Mouse (Mus musculus) embryo, embryonic 9.5 days (tissue): Measurements from ENCODE around the gene Tnfrsf18.

Source experiments
- DNase-seq: peaks from one replicate; pipeline ENCODE4 v3.0.0-alpha.2; 2017; ENCODE audit errors: extremely low spot score

The Tnfrsf18 gene

DNA sequence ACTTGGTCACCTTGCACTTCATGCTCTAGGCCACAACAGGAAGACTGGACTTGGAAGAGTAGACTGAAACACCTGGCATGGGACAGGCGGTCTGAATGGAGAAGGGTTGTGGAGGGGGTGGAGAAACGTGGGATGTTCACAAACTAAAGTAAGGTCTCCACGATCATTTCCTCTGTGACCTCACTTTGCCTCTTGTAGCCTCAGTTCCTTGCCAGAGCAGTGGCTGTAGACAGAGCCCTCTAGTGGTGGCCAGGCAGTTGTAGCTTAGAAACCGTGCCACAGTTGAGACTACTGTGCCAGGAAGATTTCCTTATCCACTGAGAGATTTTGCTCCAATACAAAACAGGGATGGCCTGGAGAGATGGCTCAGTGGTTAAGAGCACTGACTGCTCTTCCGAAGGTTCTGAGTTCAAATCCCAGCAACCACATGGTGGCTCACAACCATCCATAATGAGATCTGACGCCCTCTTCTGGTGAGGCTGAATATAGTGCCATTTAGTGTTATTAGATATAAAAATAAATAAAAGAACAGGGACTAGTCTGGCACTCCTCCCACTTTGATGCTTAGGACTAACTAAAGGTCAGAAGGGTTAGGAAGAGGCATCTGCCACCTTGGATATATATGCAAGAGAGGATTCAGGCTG is 7.6 kb downstream of the Tnfrsf18 start:
- peak; percentile 49 for DNase-seq

DNA sequence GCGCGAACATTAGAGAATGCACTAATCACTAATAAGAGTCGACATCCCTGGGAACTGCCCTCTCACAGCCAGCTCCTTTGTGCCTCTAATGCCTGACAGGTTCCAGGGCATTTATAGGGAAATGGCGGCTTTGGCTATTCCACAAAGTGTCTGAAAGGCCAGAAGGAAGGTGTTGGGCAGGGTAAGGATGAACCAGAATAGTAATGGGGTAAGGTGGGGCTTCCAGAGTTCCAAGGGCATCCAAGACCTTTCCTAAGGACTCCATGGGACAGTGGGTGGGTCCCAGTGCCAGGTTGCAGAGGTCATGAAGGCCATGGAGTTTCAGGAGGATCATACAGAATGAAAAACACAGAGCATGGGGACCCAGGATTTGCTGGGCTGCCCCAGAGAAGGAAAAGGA is 8.3 kb downstream of the Tnfrsf18 start:
- no peak for DNase-seq

DNA sequence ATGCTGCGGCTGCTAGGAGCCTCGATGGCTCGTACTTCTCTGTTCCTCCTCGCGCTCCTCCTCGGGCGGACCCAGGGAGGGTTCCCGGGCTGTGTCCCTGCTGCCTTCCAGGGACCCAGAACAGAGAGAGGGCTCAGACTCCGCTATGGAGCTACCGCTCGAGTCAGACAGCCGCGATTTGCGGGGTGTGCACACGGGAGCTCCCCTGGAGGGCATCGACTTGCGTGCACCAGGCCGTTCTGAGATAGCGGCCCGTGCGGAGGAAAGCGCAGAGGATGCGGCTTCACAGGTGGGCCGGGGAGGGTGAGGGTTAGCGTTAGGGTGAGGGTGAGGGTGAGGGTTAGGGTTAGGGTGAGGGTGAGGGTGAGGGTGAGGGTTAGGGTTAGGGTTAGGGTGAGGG is 8.9 kb downstream of the Tnfrsf18 start:
- DNase-seq: no peak

DNA sequence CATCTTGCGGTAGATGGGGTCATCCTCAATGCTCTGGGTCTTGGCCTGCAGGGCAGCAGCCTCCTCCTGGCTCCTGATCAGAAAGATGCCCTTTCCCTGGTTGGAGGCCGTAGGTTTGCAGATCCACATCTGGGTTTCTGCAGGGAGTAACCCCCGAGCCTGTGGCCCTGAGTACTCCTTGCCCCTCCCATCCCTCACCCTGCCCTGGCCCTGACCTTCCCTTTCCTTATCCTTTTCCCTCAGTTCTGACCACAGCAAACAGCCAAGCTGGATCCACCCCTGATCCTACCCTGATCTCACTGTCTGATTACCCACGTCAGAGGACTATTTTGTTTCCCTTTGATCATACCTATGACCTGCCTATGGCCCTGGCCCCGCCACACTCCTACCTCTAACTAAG is 18.8 kb downstream of the Tnfrsf18 start:
- DNase-seq: no peak

DNA sequence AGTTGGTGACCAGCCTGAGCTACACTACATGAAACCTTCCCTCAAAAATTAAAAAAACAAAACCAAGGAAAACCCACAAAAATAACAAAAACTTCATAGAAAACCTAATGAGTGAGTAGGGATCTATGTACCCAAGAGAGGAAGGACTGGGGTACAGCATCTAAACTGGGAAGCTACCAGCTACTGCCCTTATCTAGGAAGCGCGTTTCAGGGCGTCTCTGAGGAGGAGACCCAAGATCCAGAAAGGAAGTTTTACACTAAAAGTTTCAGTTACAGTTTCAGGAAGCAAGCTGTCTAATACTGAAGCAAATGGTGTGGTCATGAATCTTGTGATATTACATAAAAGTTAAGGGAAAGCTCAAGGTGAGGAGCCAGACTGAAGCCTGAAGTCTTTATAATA is 23.8 kb downstream of the Tnfrsf18 start:
- no peak for DNase-seq

DNA sequence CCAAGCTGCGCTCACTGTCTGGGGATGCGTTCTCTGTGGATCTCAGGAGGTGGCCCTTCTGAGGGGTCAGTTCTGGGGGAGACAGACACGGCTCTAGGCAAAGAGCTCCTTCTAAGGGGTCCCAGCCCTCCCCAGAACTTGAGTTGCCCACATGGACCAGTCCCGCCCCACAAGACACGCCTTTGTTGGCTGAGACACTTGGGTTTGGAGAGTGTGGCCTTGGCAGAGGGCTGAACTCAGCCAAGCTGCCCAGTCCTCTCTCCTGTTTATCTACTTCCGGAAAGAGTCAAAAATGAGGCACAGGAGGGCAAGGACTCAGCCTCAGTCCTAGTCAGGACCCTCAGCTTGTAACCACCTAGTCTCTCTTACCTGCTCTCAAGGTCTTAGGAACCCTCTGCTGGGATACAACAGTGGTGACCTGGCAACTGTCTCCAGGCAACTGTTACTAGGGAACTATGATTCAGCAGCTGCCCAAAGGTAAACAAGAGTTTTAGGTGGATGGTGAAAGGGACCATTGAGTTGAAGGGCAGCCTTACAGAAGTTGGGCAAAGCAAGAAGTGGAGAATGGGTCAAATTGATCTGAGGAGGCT is 24.5 kb downstream of the Tnfrsf18 start:
- DNase-seq: no peak

DNA sequence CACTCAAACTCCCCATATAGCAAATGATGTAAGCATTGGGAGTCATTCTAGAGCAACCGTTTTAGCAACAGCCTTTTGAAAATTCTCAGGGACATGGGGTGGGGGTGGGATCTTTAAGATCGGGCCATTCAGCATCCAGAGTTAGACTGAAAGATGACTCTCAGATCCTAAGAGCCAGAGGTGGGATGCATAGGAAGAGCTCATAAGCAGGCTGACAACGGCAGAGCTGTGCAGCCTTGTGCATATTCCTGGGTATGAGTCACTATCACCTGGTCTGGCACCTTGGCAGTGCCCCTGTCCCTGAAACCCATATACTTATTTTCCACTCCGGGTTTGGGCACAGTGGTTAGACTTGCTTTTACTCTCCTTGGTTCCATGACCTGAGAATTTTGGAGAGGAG is 27.1 kb downstream of the Tnfrsf18 start:
- DNase-seq: no peak

DNA sequence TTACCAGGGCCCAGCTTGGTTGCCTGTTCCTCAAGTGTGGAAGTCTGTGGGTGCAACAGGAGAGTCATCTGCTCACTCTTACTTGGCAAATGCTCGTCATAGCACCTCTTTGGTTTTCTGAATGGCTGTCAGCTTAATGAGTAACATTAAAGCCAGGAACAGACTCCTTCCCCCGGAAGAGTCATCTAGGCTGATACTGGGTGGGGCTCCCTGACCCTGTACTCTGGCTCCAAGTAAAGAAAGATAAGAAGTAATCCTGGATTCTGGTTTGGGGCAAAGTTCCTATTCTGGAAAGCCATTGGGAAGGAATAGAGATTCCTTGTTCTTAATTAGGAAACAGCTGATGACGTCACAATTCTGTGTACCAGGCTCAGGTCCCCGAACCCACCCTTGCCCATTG is 28.2 kb downstream of the Tnfrsf18 start:
- no peak for DNase-seq

DNA sequence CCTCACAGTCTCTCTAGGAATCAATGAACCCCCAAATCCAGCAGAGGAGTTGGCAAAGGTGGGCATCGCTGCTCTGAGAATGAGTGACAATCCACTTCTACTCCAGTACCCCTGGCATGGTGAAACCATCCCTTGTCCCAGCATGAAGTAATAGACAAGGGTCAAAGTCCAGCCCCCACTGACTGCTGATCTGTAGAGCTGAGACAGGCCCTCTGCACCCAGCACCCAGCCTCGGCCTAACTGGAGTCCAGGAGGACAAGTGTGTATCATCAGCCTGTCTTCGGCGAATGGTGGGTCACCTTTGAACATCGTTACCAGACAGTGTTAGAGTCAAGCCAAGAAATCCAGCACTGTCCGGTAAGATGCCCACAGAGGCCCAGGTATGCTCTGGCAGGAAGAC is 28.6 kb downstream of the Tnfrsf18 start:
- no peak for DNase-seq

DNA sequence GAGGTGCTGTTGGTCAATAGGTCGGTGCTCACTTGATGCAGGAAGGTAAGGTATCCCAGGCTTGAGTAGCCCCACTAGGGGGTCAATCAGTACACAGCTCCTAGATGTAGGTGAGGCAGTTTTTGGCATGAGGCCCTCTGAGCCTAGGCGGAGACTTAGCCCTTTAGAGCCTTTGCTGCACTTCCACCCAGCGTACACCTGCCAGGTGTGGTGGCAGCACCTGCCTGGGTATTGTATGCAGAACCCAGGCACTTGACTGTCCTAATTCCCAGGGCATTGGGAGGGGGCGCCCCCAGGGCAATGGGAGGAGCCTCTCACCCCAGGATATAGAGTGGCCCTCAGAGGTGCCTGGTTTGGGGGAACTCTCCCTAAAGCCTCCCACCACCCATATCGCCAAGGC is 29.2 kb downstream of the Tnfrsf18 start:
- no peak for DNase-seq

DNA sequence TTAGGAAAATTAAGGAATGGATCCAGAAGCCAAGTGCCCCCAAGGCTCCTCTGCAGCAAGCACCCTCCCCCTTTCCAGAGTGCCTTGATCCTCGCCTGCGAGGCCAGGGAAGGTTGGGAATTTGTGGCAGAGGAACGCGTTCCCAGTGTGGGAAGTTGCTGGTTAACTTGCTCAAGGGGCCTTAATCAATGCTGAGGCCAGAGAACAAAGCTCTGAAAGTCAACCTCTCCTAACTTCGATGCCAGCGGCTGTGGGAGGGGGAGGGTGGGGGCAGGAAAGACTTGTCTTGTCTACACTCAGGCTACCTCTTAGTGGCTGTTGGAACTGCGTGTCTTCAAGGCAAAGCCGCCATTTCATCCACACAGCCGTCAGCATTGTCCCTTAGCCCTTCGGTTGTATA is 31.7 kb downstream of the Tnfrsf18 start:
- DNase-seq: no peak

DNA sequence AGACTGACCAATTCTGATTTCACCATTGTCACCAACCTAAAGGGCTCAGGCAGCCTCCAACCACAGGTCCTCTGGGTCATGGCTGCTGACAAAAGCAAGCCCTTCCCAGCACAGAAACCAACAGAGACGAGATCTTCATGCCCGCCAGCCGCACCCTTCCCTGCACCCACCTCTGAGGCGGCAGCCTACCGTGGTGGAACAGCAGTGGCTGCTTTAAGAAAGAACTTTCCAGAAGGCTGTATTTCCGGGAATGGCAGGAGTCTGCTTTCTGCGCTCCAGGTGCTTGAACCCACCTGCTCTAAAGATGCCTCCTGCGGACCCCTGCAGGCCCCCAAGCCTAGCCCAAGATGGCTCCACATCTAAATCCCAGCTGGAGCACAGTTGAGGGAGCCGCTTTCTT is 32.9 kb downstream of the Tnfrsf18 start:
- no peak for DNase-seq

DNA sequence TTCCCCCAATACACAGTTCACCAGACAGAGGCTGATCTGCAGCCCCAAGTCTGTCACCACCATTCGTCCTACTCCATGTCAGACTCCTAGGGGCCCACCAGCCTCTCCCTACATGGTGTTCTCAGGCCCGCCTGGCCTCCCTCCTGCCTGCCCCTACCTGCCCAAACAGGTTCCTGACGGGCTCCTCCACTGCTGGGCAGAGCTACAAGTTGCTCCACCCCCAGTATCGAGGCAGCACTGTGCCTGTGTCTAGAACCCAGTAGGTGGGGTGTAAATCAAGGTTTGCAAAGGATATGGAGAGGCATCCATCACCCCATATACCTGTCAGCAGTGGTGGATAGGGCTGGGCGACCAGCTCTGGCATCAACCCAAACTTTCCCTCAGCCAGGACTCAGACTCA is 33.3 kb downstream of the Tnfrsf18 start, which contains the start of gene Ttll10:
Gene Ttll10 (minus strand): TSS at position 154 of the 400 bp plus-strand sequence.
- DNase-seq: no peak

DNA sequence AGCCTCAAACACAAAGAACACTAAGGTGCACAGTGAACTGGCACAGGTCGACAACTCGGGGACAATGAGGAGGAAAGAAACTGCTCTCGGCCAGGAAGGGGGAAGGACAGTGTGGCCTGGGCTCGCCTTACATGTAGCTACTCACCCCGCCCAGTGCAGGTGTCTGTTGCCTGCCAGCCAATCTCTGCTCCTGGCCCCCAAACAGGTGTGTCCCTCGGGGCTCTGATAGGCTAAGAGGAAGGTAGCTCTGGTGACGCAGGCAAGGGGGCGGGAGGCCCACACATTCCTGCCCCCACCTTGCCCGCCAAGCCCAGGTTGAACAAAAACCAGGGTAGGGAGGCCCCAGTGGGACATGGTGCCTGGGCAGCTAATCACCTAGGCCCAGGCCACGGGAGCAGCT is 33.7 kb downstream of the Tnfrsf18 start:
- peak; percentile 35 for DNase-seq

DNA sequence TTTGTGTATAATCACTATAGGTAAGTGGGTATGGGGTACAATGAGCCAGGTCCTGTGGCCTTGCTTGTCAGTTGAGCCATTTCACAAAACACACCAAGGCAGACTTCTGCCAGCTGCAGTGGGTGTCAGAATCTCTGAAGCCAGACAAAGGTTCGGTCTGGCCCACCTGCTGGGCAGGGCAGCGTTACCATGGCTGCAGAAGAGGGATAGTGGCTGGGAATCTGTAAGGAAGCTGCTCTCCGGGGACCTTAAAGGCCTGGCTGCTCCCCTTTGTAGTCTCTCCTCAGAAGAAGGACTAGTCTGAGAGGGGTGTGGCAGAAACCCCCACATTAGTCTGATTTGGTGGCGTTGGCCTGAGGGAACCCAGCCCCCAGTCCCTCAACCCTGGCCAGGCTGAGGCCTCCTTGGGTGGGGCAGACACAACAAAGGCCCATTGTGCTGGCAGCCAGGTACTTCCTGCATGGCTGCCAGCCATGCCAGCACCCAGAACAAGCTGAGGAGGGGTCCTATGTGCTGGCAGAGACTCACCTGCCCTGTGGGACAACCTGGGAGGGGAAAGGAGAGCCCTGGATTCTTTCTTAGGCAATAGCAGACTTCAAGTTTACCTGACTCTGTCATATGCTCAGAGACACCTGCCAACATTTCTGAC is 38.0 kb downstream of the Tnfrsf18 start:
- no peak for DNase-seq

DNA sequence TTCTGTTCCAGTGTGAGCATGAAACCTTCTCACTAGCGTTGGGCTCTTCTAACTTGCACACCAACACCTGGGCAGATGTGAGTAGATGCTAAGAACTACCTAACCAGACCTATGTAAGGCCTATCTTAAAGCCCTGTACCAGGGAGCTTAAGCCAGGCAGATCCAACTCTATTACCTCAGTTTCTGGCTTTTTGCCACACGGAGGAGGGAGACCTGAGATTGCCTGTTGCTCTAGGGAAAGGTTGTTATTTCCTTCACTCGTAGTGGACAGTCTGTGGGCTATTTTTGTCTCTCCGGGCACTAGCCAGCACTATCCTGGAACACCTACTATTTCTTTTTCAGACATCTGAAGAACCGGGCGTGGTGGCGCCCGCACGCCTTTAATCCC is 38.5 kb downstream of the Tnfrsf18 start:
- DNase-seq: no peak

DNA sequence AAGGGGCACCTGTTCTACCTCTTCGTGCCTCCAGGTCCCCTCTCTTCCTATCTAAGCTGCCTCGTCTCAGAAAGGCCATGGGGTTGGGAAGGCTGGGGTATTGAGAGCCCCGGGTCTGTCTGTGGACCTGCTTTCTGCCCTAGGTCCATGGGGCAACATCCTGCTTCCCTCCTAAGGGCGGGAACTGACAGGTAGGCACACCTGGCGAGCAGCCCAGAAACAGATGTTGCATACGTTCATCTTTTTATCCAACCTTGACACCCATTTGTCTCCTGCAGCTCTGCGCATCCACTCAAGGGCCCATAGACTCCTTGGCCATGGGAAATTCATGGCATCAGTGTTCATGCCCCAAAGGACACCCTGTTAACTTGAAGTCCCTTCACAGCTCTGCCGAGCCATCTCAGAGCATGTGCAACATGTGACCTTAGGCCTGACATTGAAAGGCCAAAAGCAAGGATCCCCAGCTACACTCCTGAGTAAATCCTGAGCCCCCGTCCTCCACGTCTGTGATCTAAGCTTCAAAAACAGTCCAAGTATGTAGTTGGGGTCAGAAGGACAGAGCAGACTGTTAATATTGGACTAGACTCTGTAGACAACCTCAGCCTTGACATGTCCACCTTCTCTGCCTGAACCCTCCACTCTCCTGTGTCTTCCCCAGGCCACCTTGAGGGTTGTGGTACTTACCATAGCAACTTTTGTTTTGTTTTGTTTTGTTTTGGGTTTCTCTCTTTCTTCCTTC is 39.4 kb downstream of the Tnfrsf18 start:
- DNase-seq: no peak

DNA sequence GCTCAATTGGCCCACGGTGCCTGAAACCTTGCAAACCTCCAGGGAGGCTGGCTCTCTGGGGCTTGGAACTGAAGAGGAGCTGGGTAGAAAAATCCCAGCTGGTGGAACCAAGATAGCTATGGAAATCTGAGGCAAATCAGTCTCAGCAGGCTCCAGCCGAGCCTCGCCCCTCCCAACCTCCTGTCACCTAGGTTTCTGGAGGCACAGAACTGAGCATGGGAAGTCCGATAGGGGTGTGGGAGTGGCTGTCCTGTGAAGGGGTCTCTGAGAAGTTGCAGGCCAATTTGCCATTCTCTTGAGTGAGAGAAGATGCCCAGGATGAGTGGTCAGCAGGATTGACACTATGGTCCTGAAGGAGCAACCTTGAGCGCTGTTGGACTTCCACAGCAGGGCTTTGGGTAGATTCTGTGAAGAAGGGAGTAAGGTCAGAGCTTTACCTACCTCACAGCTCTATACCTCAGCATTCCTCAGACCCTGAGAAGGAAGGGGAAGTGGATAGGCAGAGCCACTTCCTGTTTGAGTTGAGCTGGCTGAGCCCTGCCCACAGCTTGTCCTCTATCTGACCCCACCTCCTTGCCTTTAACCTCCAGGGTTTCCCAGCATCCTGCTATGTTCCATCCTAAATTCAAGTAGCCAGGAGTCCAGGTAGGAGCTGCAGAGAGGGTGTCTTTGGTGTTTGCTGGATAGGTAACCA is 41.4 kb downstream of the Tnfrsf18 start:
- DNase-seq: no peak

DNA sequence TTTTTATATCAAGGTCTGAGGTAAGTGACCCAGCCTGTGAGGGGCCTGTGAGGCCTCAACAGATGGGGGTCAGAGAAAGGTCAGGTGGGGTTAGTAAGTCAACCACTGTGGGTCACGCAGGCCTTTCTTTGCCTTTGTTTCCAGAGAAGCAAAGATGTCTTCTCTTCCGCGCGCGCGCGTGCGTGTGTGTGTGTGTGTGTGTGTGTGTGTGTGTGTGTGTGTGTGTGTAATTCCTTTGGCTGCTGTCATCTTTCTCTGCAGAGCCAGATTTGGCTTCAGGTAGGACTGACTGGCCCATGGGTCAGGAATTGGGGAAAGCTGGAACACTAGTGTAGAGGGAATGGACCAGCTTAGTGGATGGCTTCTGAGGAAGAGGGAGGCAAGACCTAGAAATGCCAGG is 43.7 kb downstream of the Tnfrsf18 start:
- no peak for DNase-seq

DNA sequence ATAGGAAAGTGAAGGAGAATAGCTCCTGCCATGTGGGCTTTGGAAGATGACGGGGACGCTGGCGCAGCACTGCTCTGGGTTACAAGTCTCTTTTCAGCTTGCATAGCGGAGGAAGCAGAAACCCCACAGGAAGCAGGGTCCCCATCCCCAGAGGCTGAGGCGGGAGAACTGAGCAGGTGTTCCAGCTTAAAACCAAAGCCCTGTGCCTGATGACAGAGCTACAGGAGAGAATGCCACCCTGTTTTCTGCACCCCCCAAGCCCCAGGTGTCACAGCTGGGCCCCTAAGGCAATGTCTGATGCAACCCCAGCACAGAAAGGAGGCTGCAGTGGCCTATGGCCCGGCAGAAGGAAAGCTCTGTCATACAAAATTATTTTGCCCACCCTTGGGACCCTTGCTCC is 44.3 kb downstream of the Tnfrsf18 start:
- no peak for DNase-seq

DNA sequence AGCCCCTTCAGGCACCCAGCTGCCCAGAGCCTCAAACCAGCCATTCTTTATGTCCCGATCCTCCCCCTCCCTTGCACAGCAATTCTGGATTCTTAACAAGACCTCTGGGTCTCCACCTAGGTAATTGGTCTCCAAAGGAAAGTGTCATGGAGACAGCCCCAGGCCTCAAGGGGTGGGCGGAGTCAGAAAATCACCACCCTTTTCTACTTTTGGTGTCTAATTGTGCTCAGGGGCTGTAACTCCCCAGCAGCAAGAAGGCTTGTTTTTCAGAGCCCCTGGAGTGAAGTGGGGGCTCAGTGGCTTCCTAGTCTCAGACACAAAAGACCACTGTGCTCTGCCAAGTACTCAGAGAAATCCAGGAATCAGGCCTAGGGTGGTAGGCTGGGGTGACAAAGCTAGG is 44.8 kb downstream of the Tnfrsf18 start:
- no peak for DNase-seq

DNA sequence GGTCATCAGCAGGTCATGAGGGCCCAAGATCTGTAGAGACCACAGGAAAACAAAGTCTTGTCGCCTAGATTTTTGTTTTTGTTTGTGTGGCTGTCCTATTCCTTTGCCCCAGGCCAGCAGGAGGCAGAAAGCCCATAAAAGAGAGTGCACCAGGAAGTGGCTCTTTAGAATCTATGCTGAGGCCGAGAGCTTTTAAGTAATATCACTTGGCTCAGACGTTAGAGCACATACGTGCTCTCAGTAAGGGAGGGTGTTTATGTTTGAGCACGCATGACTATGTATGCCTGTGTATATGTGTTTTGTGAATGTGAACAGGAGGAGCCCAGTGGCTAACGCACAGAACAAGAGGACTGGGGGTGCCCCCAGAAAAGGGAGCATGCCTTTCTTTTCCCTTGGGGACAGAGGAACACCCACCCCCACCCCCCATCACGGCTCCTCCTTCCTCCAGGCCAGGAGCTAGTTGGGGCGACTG is 51.0 kb downstream of the Tnfrsf18 start:
- DNase-seq: no peak
